Mouse (Mus musculus): ENCODE results near the gene Saxo1. TPM values are rescaled to one million over a fixed set of nuclear protein-coding genes. Genes with fewer than 3 reads are reported as not detected.

Gene Saxo1
- polyA plus RNA-seq, 1 experiment from 2014 or later = not detected

DNA sequence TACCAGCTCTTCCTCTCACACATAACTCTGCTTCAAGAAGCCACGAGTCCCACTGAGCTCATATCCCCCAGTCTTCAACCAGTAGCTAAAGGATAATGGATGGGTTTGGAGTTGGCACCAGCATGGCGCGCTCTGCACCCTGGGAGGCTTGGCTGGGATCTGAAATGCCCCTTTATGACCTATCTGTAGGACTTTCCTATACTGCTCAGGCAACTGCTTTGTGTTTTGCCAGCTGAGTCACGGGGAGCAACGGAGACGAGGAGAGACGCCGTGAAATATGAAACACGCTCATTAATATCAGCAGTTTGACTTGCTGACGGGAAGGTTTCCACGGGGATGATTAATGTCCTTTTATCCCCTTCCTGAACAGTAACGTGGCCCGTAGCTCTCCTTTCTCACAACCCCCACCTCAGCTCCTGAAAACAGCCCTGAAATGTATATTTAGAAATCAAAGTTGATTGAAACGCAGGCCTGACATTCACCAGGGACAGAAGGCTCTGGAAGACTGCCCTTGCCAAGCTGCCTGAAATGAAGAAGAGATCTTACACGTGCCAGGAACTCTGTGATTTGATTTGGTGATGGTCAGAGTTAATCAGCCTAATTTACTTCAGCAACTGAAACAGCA is 141.6 kb downstream of the Saxo1 start:
- 56% methylated on average over 15 of the region's 15 CpGs for WGBS
- Histone ChIP-seq H3K4me2 (no peak overlapping the region), H3K9ac (no peak overlapping the region), H3K4me1 (peaks cover 11% of the 10 kb centered on the region), H3K27ac (replicated peaks) (peak overlapping the region; percentile 46; the same call in 1 of the 2 replicates), H3K4me3 (no peak overlapping the region), H3K36me3 (peaks cover 8% of the 10 kb centered on the region; the same call in 1 of the 2 replicates), H3K9me3 (no peaks in the 10 kb centered on the region), H3K27me3 (replicated peaks) (no peaks in the 10 kb centered on the region)
- no peak for ATAC-seq (ENCODE audit: extremely low read depth, insufficient number of reproducible peaks, low FRiP score, low TSS enrichment)

GRCm38 (mm10) chr4:86413388-86413787 is 144.7 kb downstream of the Saxo1 start:
- Histone ChIP-seq H3K27ac (replicated peaks) (no peak overlapping the region), H3K9me3 (no peaks in the 10 kb centered on the region), H3K4me1 (peaks cover 11% of the 10 kb centered on the region), H3K36me3 (peaks cover 7% of the 10 kb centered on the region; the same call in 1 of the 2 replicates), H3K4me2 (no peak overlapping the region), H3K9ac (no peak overlapping the region), H3K4me3 (no peak overlapping the region), H3K27me3 (replicated peaks) (no peaks in the 10 kb centered on the region)
- no peak for ATAC-seq (ENCODE audit: extremely low read depth, insufficient number of reproducible peaks, low FRiP score, low TSS enrichment)
- 68% methylated on average over 3 of the region's 3 CpGs for WGBS

GRCm38 (mm10) chr4:86410946-86411345 is 147.2 kb downstream of the Saxo1 start:
- Histone ChIP-seq H3K9me3 (no peaks in the 10 kb centered on the region), H3K27ac (replicated peaks) (no peak overlapping the region), H3K4me3 (no peak overlapping the region), H3K9ac (no peak overlapping the region), H3K36me3 (peaks cover 7% of the 10 kb centered on the region; the same call in 1 of the 2 replicates), H3K4me2 (no peak overlapping the region), H3K27me3 (replicated peaks) (no peaks in the 10 kb centered on the region), H3K4me1 (peaks cover 14% of the 10 kb centered on the region)
- WGBS = 83% methylated on average over 3 of the region's 3 CpGs
- ATAC-seq (ENCODE audit: extremely low read depth, insufficient number of reproducible peaks, low FRiP score, low TSS enrichment) = no peak

DNA sequence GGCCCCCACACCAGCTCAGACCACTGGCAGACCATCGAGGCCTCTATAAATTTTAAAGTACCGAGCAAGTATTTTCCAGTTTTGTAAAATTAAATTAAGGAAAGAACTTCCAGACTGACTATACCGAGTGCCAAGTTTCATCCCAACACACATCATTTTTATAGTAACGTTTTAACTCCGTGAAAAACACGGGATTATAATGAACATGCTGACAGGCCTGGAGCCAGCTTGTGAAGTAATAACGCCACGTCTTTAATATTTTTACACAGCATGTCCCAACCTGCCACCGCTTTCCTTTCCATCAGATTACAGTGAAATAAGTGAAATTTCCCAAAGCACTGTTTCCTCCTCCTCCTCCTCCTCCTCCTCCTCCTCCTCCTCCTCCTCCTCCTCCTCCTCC is 149.7 kb downstream of the Saxo1 start:
- 80% methylated on average over 9 of the region's 9 CpGs for WGBS
- Histone ChIP-seq H3K9me3 (no peaks in the 10 kb centered on the region), H3K36me3 (0 out of 2 replicates have a peak, but pooled peaks cover 4% of the 10 kb centered on the region), H3K4me3 (no peak overlapping the region), H3K9ac (no peak overlapping the region), H3K4me1 (peaks cover 33% of the 10 kb centered on the region), H3K27ac (replicated peaks) (no peak overlapping the region), H3K4me2 (no peak overlapping the region), H3K27me3 (replicated peaks) (no peaks in the 10 kb centered on the region)
- ATAC-seq (ENCODE audit: extremely low read depth, insufficient number of reproducible peaks, low FRiP score, low TSS enrichment) = no peak

- 0 out of 2 replicates have a peak, but pooled peaks cover 4% of the 10 kb centered on the region for H3K36me3 ChIP-seq
- no peak for ATAC-seq (ENCODE audit: extremely low read depth, insufficient number of reproducible peaks, low FRiP score, low TSS enrichment)
- 70% methylated on average over 3 of the region's 3 CpGs for WGBS
Measured at GRCm38 (mm10) chr4:86407200-86407527, 151.0 kb downstream of the Saxo1 start.

DNA sequence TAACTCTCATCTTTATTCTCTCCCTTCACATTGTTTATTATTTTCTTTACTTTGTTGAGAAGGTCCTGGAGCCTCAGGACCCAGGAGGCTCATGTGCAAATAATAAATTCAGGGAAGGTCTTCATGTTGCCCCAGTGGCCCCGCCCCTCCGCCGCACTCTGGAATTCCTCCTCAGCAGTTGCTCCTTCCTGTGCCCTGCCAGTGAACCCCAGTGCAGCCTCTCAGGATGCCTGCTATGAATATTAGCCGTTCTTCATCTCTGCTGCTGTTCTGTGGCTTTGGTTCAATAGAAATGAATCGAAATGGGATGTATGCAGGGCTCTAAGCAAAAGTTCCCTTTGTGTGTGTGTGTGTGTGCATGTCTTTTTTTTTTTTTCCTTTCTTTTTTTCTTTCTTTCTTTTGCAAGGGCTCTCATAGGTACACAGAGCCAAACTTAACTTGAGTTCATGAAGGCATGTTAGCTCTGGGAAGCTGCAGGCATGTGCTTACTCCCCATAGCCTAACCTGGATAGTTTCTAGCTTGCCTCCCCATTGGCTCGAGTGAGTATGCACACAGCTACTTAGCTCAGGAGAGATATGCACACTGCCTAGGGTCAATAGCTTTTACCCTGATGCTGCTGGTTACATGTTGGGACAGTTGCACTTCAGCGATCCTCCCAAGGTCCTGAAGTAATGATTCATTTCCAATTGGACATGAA is 151.5 kb downstream of the Saxo1 start:
- 0 out of 2 replicates have a peak, but pooled peaks cover 4% of the 10 kb centered on the region for H3K36me3 ChIP-seq
- no peaks in the 10 kb centered on the region for H3K27me3 ChIP-seq (replicated peaks)
- H3K27ac ChIP-seq (replicated peaks) = peak overlapping the region; percentile 39; the same call in 1 of the 2 replicates
- H3K4me1 ChIP-seq = peaks cover 33% of the 10 kb centered on the region
- H3K9ac ChIP-seq = no peak overlapping the region
- 53% methylated on average over 7 of the region's 7 CpGs for WGBS
- H3K4me2 ChIP-seq = no peak overlapping the region
- no peak for ATAC-seq (ENCODE audit: extremely low read depth, insufficient number of reproducible peaks, low FRiP score, low TSS enrichment)
- H3K9me3 ChIP-seq = no peaks in the 10 kb centered on the region
- no peak overlapping the region for H3K4me3 ChIP-seq

More at GRCm38 (mm10) chr4:86407200-86407527, 151.0 kb downstream of the Saxo1 start:
- Histone ChIP-seq H3K4me1 (peaks cover 33% of the 10 kb centered on the region), H3K27me3 (replicated peaks) (no peaks in the 10 kb centered on the region), H3K4me2 (no peak overlapping the region), H3K9ac (no peak overlapping the region), H3K4me3 (no peak overlapping the region), H3K9me3 (no peaks in the 10 kb centered on the region), H3K27ac (replicated peaks) (peak overlapping the region; percentile 39; the same call in 1 of the 2 replicates)

DNA sequence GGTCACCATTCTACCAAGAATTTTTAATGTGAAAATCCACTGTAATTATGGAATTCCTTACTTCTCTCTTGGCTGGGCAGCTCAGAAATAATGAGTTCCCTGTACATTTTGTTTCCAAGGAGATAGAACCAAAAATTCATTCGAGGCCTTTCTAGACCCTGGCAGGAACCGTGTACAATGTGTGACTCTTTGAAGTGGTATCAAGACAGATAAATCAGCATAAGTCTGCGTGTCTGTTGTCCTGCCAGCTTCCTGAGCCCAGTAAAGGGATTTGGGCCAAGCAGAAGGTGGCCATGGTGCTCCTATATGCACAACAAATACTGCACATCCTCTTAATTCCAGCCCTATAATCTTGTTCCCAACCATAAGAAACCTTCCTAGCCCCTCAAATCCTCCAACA is 157.0 kb downstream of the Saxo1 start:
- H3K9me3 ChIP-seq = no peaks in the 10 kb centered on the region
- peaks cover 50% of the 10 kb centered on the region for H3K4me1 ChIP-seq
- H3K9ac ChIP-seq = no peak overlapping the region
- H3K4me3 ChIP-seq = no peak overlapping the region
- no peak overlapping the region for H3K4me2 ChIP-seq
- 33% methylated on average over 3 of the region's 3 CpGs for WGBS
- H3K27ac ChIP-seq (replicated peaks) = no peak overlapping the region
- no peaks in the 10 kb centered on the region for H3K27me3 ChIP-seq (replicated peaks)
- H3K36me3 ChIP-seq = no peaks in the 10 kb centered on the region
- ATAC-seq (ENCODE audit: extremely low read depth, insufficient number of reproducible peaks, low FRiP score, low TSS enrichment) = no peak

DNA sequence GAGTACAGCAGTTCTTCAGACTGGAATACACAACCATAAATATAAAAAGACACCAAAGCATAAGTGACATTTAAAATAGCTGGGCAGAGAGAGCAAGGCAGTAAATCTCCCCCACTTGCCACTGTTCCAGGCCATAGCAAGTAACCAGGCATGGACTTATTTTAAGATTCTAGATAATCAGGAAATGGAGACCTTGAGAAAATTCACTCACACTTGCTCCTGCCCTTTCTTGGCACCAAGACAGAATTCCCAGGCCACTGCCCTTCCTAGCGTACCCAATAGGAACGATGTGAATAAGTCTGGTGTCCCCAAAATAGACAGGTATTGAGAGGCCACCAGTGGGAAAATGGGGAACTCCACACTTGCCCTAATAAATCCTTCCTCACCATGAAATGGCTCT is 160.7 kb downstream of the Saxo1 start:
- Histone ChIP-seq H3K4me3 (no peak overlapping the region), H3K36me3 (no peaks in the 10 kb centered on the region), H3K9ac (no peak overlapping the region), H3K27me3 (replicated peaks) (no peaks in the 10 kb centered on the region), H3K4me1 (peaks cover 40% of the 10 kb centered on the region), H3K27ac (replicated peaks) (peak overlapping the region; percentile 20), H3K9me3 (no peaks in the 10 kb centered on the region), H3K4me2 (no peak overlapping the region)
- WGBS = 48% methylated on average over 2 of the region's 2 CpGs
- ATAC-seq (ENCODE audit: extremely low read depth, insufficient number of reproducible peaks, low FRiP score, low TSS enrichment) = no peak

- Histone ChIP-seq H3K9me3 (no peaks in the 10 kb centered on the region), H3K27ac (replicated peaks) (no peak overlapping the region), H3K4me1 (peaks cover 40% of the 10 kb centered on the region), H3K36me3 (no peaks in the 10 kb centered on the region), H3K4me3 (no peak overlapping the region), H3K4me2 (no peak overlapping the region), H3K27me3 (replicated peaks) (no peaks in the 10 kb centered on the region), H3K9ac (no peak overlapping the region)
- WGBS = 72% methylated on average over 7 of the region's 7 CpGs
- ATAC-seq (ENCODE audit: extremely low read depth, insufficient number of reproducible peaks, low FRiP score, low TSS enrichment) = no peak
Measured at GRCm38 (mm10) chr4:86396672-86397288, 161.3 kb downstream of the Saxo1 start.

- H3K27ac ChIP-seq (replicated peaks) = peak overlapping the region; percentile 34; the same call in 1 of the 2 replicates
- H3K4me2 ChIP-seq = no peak overlapping the region
- no peaks in the 10 kb centered on the region for H3K36me3 ChIP-seq
- ATAC-seq (ENCODE audit: extremely low read depth, insufficient number of reproducible peaks, low FRiP score, low TSS enrichment) = no peak
- 73% methylated on average over 6 of the region's 6 CpGs for WGBS
- no peaks in the 10 kb centered on the region for H3K9me3 ChIP-seq
- peaks cover 43% of the 10 kb centered on the region for H3K4me1 ChIP-seq
- no peak overlapping the region for H3K4me3 ChIP-seq
- no peak overlapping the region for H3K9ac ChIP-seq
- H3K27me3 ChIP-seq (replicated peaks) = no peaks in the 10 kb centered on the region
Measured at GRCm38 (mm10) chr4:86395636-86396035, 162.5 kb downstream of the Saxo1 start.

All from heart, embryonic 13.5 days (tissue).